Mouse (Mus musculus) heart, embryonic 16.5 days (tissue): ENCODE data around the gene Stox1. TPM values are rescaled to one million over a fixed set of nuclear protein-coding genes. Genes with fewer than 3 reads are reported as not detected.
A peak's percentile ranks its signal among the peaks of the same experiment; 100 is the strongest.
"Not testable (repeated sequence)": the region's sequence is repeated elsewhere in the genome, so short reads cannot be mapped to it uniquely, and the experiment has no call there.

ENCODE experiments used
- ATAC-seq: fragments of 200-750 bp; cut with Nextera tagmentation; replicated peaks from 2 replicates; pipeline ENCODE4 v1.8.0; 2017; ENCODE audit warnings: moderate number of reproducible peaks; ENCODE audit not compliant: insufficient read depth, low FRiP score; ENCODE audit errors: extremely low read depth
- H3K27ac ChIP-seq: fragments of 300-500 bp; sonication (generic); 2 replicates; pipeline ENCODE4 v1.5.1; 2014; ENCODE audit warnings: mild to moderate bottlenecking, low read length, control low read depth, moderate library complexity
- H3K27me3 ChIP-seq: fragments of 300-500 bp; sonication (generic); 2 replicates; pipeline ENCODE4 v1.6.1; 2014; ENCODE audit warnings: low read length, mixed read lengths; ENCODE audit not compliant: control insufficient read depth, insufficient read depth
- H3K36me3 ChIP-seq: fragments of 300-500 bp; sonication (generic); 2 replicates; pipeline ENCODE4 v1.6.1; 2014; ENCODE audit not compliant: control insufficient read depth, insufficient read depth
- H3K4me1 ChIP-seq: fragments of 300-500 bp; sonication (generic); 2 replicates; pipeline ENCODE4 v1.6.1; 2014; ENCODE audit warnings: low read length, mixed read lengths; ENCODE audit not compliant: control insufficient read depth, insufficient read depth
- H3K4me2 ChIP-seq: fragments of 300-500 bp; sonication (generic); 2 replicates; pipeline ENCODE4 v1.6.1; 2014; ENCODE audit warnings: low read depth, mild to moderate bottlenecking, control low read depth, low read length
- H3K4me3 ChIP-seq: fragments of 300-500 bp; sonication (generic); 2 replicates; pipeline ENCODE4 v1.5.1; 2014; ENCODE audit warnings: mild to moderate bottlenecking, control low read depth, low read length
- H3K9ac ChIP-seq: fragments of 300-500 bp; sonication (generic); 2 replicates; pipeline ENCODE4 v1.6.1; 2014; ENCODE audit warnings: low read length, control low read depth
- H3K9me3 ChIP-seq: fragments of 300-500 bp; sonication (generic); replicated peaks from 2 replicates; pipeline ENCODE4 v1.6.1; 2016; ENCODE audit warnings: low read length; ENCODE audit not compliant: control insufficient read depth
- WGBS: fragments of 180-500 bp; shearing (Covaris S2); extraction: QIAGEN DNeasy Blood & Tissue Kit; methylation state at CpG from one replicate; pipeline ENCODE4 v1.1.7; 2014; 5-methylcytosine and 5-hydroxymethylcytosine counted together
- polyA plus RNA-seq: library from polyadenylated mRNA; unstranded; fragments of >200 nt; fragmentation: Nextera tagmentation; extraction: Ambion mirVana; gene quantifications from 2 replicates; pipeline ENCODE4 v1.2.1, GENCODE M21; 2015

Gene Stox1
- 1.5 and 1.9 TPM in 2 replicates for polyA plus RNA-seq

GRCm38 (mm10) chr10:62725771-62726687 is at the start of gene Stox1:
Stox1 (minus strand) TSS chr10:62726128.
- Histone ChIP-seq H3K4me3 (peak within 1 kb of the TSS; percentile 75), H3K4me1 (peaks cover 6% of the 10 kb centered on the region; the same call in 1 of the 2 replicates), H3K36me3 (no peaks in the 10 kb centered on the region), H3K9me3 (no peaks in the 10 kb centered on the region), H3K9ac (peak within 1 kb of the TSS; percentile 68), H3K4me2 (peak within 1 kb of the TSS; percentile 98), H3K27ac (no peak within 1 kb of the TSS), H3K27me3 (peaks cover 22% of the 10 kb centered on the region)
- 1% methylated on average over 69 of the region's 85 CpGs for WGBS
- peak; percentile 85 for ATAC-seq

GRCm38 (mm10) chr10:62750781-62751180 is 24.9 kb upstream of the Stox1 start:
- H3K4me2 ChIP-seq: no peak overlapping the region
- H3K27me3 ChIP-seq: no peaks in the 10 kb centered on the region
- H3K4me3 ChIP-seq: no peak overlapping the region
- no peak for ATAC-seq
- H3K36me3 ChIP-seq: peaks cover 65% of the 10 kb centered on the region
- no peak overlapping the region for H3K27ac ChIP-seq
- 64% methylated on average over 6 of the region's 6 CpGs for WGBS
- no peaks in the 10 kb centered on the region for H3K4me1 ChIP-seq
- H3K9me3 ChIP-seq: no peaks in the 10 kb centered on the region
- H3K9ac ChIP-seq: no peak overlapping the region

GRCm38 (mm10) chr10:62739961-62740737 is 14.2 kb upstream of the Stox1 start:
- no peak overlapping the region for H3K4me3 ChIP-seq
- peak; percentile 83; the same call in 1 of the 2 replicates for ATAC-seq
- no peak overlapping the region for H3K9ac ChIP-seq
- H3K4me2 ChIP-seq: no peak overlapping the region
- no peaks in the 10 kb centered on the region for H3K27me3 ChIP-seq
- peak overlapping the region; percentile 38; the same call in 1 of the 2 replicates for H3K27ac ChIP-seq
- peaks cover 24% of the 10 kb centered on the region for H3K36me3 ChIP-seq
- H3K9me3 ChIP-seq: no peaks in the 10 kb centered on the region
- 46% methylated on average over 4 of the region's 4 CpGs for WGBS
- peaks cover 5% of the 10 kb centered on the region; the same call in 1 of the 2 replicates for H3K4me1 ChIP-seq

- peaks cover 5% of the 10 kb centered on the region; the same call in 1 of the 2 replicates for H3K4me1 ChIP-seq
- H3K9ac ChIP-seq: no peak overlapping the region
- H3K27ac ChIP-seq: no peak overlapping the region
- no peak overlapping the region for H3K4me2 ChIP-seq
- 53% methylated on average over 4 of the region's 4 CpGs for WGBS
- no peaks in the 10 kb centered on the region for H3K27me3 ChIP-seq
- no peaks in the 10 kb centered on the region for H3K9me3 ChIP-seq
- ATAC-seq: no peak
- peaks cover 9% of the 10 kb centered on the region for H3K36me3 ChIP-seq
- H3K4me3 ChIP-seq: no peak overlapping the region
Observed at GRCm38 (mm10) chr10:62736965-62737688, 11.2 kb upstream of the Stox1 start.

- Histone ChIP-seq H3K4me2 (no peak overlapping the region), H3K9ac (no peak overlapping the region), H3K4me1 (peaks cover 3% of the 10 kb centered on the region; the same call in 1 of the 2 replicates), H3K9me3 (no peaks in the 10 kb centered on the region), H3K4me3 (no peak overlapping the region), H3K27ac (no peak overlapping the region), H3K27me3 (0 out of 2 replicates have a peak, but pooled peaks cover 3% of the 10 kb centered on the region), H3K36me3 (no peaks in the 10 kb centered on the region)
- 55% methylated on average over 10 of the region's 10 CpGs for WGBS
- no peak for ATAC-seq
Observed at GRCm38 (mm10) chr10:62730826-62731225, 4.9 kb upstream of the Stox1 start.

GRCm38 (mm10) chr10:62724936-62725335 is 992 bp downstream of the Stox1 start:
- ATAC-seq: no peak

GRCm38 (mm10) chr10:62722701-62723100 is 3.2 kb downstream of the Stox1 start:
- peaks cover 6% of the 10 kb centered on the region; the same call in 1 of the 2 replicates for H3K4me1 ChIP-seq
- no peaks in the 10 kb centered on the region for H3K9me3 ChIP-seq
- H3K4me3 ChIP-seq: no peak overlapping the region
- H3K27ac ChIP-seq: no peak overlapping the region
- H3K9ac ChIP-seq: no peak overlapping the region
- H3K4me2 ChIP-seq: no peak overlapping the region
- H3K27me3 ChIP-seq: peaks cover 22% of the 10 kb centered on the region
- no peaks in the 10 kb centered on the region for H3K36me3 ChIP-seq
- 22% methylated on average over 4 of the region's 4 CpGs for WGBS
- no peak for ATAC-seq

More at GRCm38 (mm10) chr10:62724936-62725335, 992 bp downstream of the Stox1 start:
- Histone ChIP-seq H3K4me2 (peak overlapping the region; percentile 98), H3K9me3 (no peaks in the 10 kb centered on the region), H3K9ac (no peak overlapping the region), H3K4me1 (peaks cover 6% of the 10 kb centered on the region; the same call in 1 of the 2 replicates), H3K27me3 (peaks cover 22% of the 10 kb centered on the region), H3K36me3 (no peaks in the 10 kb centered on the region), H3K27ac (no peak overlapping the region), H3K4me3 (peak overlapping the region; percentile 75; the same call in 1 of the 2 replicates)
- WGBS: 31% methylated on average over 7 of the region's 7 CpGs

GRCm38 (mm10) chr10:62720574-62720973 is 5.4 kb downstream of the Stox1 start:
- not testable (repeated sequence) for H3K9me3 ChIP-seq, H3K9ac ChIP-seq, H3K4me2 ChIP-seq, H3K27ac ChIP-seq, H3K4me1 ChIP-seq, H3K4me3 ChIP-seq, H3K36me3 ChIP-seq, ATAC-seq
- H3K27me3 ChIP-seq: peaks cover 19% of the 10 kb centered on the region
- WGBS: 82% methylated on average over 7 of the region's 8 CpGs
